Mouse (Mus musculus) MEL (cell line): Measurements from ENCODE around the gene Skp2.

Experiments
- CTCF ChIP-seq, 3 experiments: IDR thresholded peaks in 2 of 3; conservative IDR thresholded peaks in 1 of 3; 2 replicates each; pipeline ENCODE4 v1.5.1; 2011 to 2012; ENCODE audit warnings: low read length in 3 of 3, low read depth in 2 of 3, mild to moderate bottlenecking in 2 of 3, improper control_type of control experiment in 1 of 3, inconsistent platforms in 1 of 3, mixed read lengths in 1 of 3, moderate library complexity in 1 of 3; ENCODE audit not compliant: control insufficient read depth in 1 of 3, insufficient read depth in 1 of 3, poor library complexity in 1 of 3, severe bottlenecking in 1 of 3
- TBP ChIP-seq: IDR thresholded peaks from 2 replicates; pipeline ENCODE4 v1.8.0; 2011; ENCODE audit warnings: low read depth, low read length, improper control_type of control experiment

- no peak for TF ChIP-seq CTCF (IDR thresholded peaks at IDR 0.05 in 2 of 3, conservative IDR thresholded peaks at IDR 0.05 in 1 of 3; ENCODE audit: control insufficient read depth in 1 of 3, insufficient read depth in 1 of 3, low read depth in 2 of 3, low read length in 3 of 3, poor library complexity in 1 of 3, severe bottlenecking in 1 of 3)
- no peak for TF ChIP-seq TBP
Observed at GRCm38 (mm10) chr15:9070353-9070752, 84.9 kb downstream of the Skp2 start.
